Mouse (Mus musculus): Measurements from ENCODE around the gene Bag6. TPM values are rescaled to one million over a fixed set of nuclear protein-coding genes. Genes with fewer than 3 reads are reported as not detected.
A peak's percentile ranks its signal among the peaks of the same experiment; 100 is the strongest.
"Not testable (repeated sequence)": the region's sequence is repeated elsewhere in the genome, so short reads cannot be mapped to it uniquely, and the experiment has no call there.

Bag6 gene
- polyA plus RNA-seq, 1 experiment from 2014 or later, result 48.4 TPM

DNA sequence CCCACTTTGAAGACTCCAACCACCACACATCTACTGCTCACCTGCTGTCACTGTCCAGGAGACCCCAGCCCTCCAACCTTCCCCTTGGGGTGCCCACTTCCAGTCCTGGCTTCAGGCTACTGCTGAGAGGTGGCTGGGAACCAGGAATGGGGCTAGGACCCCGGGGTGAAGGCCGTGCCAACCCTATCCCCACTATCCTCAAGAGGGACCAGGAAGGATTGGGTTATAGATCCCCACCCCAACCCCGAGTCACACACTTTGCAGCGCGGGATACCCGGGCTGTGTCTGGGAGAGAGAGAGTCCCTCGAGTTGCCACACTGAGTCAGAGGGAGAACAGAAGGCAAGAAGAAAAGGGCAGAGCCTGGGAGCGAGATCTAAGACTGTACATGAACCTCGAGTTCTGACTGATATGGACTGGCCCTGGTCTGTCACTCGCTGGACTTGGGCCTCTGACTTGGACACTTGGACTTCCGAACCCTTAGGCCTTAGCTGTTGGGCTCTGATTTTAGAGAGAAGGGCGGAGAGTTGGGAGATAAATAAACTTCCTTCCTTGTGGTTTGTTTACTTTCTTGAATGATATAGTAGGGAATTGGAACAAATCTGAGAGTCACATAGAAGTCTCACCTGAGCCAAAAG lies 10.6 kb upstream of the Bag6 start:
- H3K9ac ChIP-seq (ENCODE audit: low read length); H3K36me3 ChIP-seq (ENCODE audit: control insufficient read depth, insufficient read depth, low read length); H3K27me3 ChIP-seq (ENCODE audit: control insufficient read depth, insufficient read depth, low read length); H3K4me2 ChIP-seq (ENCODE audit: low read depth, low read length); H3K9me3 ChIP-seq (replicated peaks; ENCODE audit: control insufficient read depth, low read length); ATAC-seq (ENCODE audit: insufficient read depth, low FRiP score); H3K4me3 ChIP-seq (replicated peaks; ENCODE audit: low read length): not testable (repeated sequence)
- Histone ChIP-seq H3K4me1 (ENCODE audit: control insufficient read depth, insufficient read depth, low read length) (peaks cover 42% of the 10 kb centered on the region), H3K27ac (ENCODE audit: low read length) (peak overlapping the region; percentile 90; the same call in 1 of the 2 replicates)
- WGBS, result 90% methylated on average over 12 of the region's 12 CpGs

DNA sequence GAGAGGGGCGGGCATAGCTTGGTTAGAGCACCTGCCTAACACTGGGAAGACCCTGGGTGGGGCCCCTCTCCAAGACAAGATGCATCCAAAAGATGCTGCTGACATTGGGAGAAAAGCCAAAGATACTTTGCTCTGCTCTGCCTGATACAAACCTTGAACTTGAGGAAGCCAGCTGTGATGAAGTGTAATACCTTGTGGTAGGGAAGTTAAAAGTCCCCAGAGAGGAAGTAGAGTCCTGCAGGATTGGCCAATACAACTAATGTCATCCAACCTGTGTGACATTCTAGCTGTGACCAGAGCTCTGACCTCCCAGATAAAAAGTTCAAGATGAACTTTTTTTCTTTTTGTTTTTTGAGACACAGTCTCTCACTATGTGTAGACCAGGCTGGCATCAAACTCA lies 9.9 kb upstream of the Bag6 start:
- Histone ChIP-seq H3K4me3 (replicated peaks; ENCODE audit: low read length) (no peak overlapping the region), H3K27ac (ENCODE audit: low read length) (peak overlapping the region; percentile 90), H3K9me3 (replicated peaks; ENCODE audit: control insufficient read depth, low read length) (no peaks in the 10 kb centered on the region), H3K9ac (ENCODE audit: low read length) (peak overlapping the region; percentile 83; the same call in 1 of the 2 replicates), H3K27me3 (ENCODE audit: control insufficient read depth, insufficient read depth, low read length) (no peaks in the 10 kb centered on the region), H3K4me1 (ENCODE audit: control insufficient read depth, insufficient read depth, low read length) (peaks cover 37% of the 10 kb centered on the region), H3K36me3 (ENCODE audit: control insufficient read depth, insufficient read depth, low read length) (no peaks in the 10 kb centered on the region), H3K4me2 (ENCODE audit: low read depth, low read length) (peak overlapping the region; percentile 79)
- 81% methylated on average over 1 of the region's 1 CpGs for WGBS
- no peak for ATAC-seq (ENCODE audit: insufficient read depth, low FRiP score)

DNA sequence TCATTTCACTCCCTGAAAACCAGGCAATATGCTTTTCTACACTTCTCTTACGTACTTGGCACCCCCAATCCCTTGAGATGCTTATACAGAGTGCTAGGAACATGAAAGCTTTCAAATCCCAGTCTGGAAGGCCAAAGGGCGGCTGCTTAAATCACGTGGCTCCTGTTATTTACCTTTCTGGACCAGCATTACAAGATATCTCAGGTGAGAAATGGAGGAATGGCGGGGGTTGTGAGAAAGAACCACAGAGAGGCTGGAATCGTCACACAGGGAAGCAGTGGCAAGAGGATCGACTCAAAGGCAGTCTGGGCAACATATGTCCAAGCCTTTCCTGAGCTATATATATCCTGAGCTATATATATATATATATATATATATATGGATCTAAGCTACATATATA lies 9.4 kb upstream of the Bag6 start:
- Histone ChIP-seq H3K4me1 (ENCODE audit: control insufficient read depth, insufficient read depth, low read length) (peaks cover 33% of the 10 kb centered on the region), H3K9ac (ENCODE audit: low read length) (peak overlapping the region; percentile 83), H3K4me3 (replicated peaks; ENCODE audit: low read length) (peak overlapping the region; percentile 59), H3K27me3 (ENCODE audit: control insufficient read depth, insufficient read depth, low read length) (no peaks in the 10 kb centered on the region), H3K27ac (ENCODE audit: low read length) (peak overlapping the region; percentile 90), H3K4me2 (ENCODE audit: low read depth, low read length) (peak overlapping the region; percentile 79), H3K9me3 (replicated peaks; ENCODE audit: control insufficient read depth, low read length) (no peaks in the 10 kb centered on the region), H3K36me3 (ENCODE audit: control insufficient read depth, insufficient read depth, low read length) (no peaks in the 10 kb centered on the region)
- 17% methylated on average over 6 of the region's 6 CpGs for WGBS
- ATAC-seq (ENCODE audit: insufficient read depth, low FRiP score), result no peak

DNA sequence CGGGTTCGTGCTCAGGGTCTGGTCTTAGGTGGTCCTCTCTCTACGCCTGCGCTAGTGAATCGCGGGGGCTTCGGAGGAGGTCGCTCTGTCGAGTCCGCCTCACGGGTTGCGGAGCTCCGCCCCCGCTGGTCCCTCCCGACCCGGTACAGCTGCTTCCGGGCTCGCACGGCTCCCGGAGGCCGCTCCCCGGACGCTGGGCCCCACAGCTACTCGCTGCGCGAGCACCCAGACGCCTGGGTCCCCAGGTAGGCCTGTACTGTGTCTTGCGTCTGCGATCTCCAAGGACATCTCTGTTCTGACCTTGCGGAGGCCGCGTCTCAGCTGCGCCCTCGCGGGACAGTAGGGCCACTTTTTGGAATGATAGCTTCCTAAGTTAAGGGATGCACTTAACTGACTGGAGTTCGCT lies 8.8 kb upstream of the Bag6 start, which contains the start of gene D17H6S53E:
TSS of gene D17H6S53E (plus strand) at position 168 of the 406 bp plus-strand sequence.
- Histone ChIP-seq H3K4me1 (ENCODE audit: control insufficient read depth, insufficient read depth, low read length) (peaks cover 33% of the 10 kb centered on the region), H3K27me3 (ENCODE audit: control insufficient read depth, insufficient read depth, low read length) (no peaks in the 10 kb centered on the region), H3K27ac (ENCODE audit: low read length) (peak within 1 kb of the TSS; percentile 90), H3K9me3 (replicated peaks; ENCODE audit: control insufficient read depth, low read length) (no peaks in the 10 kb centered on the region), H3K36me3 (ENCODE audit: control insufficient read depth, insufficient read depth, low read length) (no peaks in the 10 kb centered on the region), H3K4me2 (ENCODE audit: low read depth, low read length) (peak within 1 kb of the TSS; percentile 79), H3K9ac (ENCODE audit: low read length) (peak within 1 kb of the TSS; percentile 83), H3K4me3 (replicated peaks; ENCODE audit: low read length) (peak within 1 kb of the TSS; percentile 59)
- ATAC-seq (ENCODE audit: insufficient read depth, low FRiP score), result peak; percentile 73
- under 1% methylated on average over 36 of the region's 36 CpGs for WGBS

DNA sequence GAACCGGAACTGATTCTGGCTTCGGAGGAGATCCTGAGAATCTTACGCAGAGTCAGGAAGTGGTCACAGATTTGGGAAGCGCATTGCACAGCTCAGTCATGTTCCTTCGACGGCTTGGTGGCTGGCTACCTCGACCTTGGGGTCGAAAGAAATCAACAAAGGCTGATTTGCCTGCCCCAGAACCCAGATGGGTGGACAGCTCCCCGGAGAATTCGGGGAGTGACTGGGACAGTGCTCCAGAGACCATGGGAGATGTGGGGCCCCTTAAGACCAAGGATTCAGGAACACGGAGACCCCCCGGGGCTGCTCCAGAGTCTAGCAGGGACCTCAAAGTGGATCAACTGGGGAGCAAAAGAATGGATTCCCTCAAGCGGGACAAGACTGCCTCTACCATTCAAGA lies 8.0 kb upstream of the Bag6 start:
- ATAC-seq (ENCODE audit: insufficient read depth, low FRiP score), result no peak

DNA sequence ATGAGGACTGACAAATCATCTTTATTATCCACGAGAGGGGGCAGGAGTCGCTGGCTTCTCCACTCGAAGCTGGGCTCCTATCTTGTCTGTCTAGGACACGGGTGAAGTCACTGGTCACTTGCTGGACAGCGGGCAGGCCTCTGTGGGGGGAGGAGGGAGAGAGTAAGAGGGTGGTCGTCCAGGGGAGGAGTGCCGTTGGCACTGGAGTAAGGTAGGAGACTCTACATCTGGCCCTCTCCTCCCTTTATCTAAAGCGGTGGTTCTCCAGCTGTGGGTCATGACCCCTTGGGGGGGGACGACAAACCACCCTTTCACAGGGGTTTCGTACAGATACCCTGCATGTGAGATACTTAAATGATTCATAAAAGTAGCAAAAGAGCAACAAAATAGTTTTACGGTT lies 6.0 kb upstream of the Bag6 start:
- Histone ChIP-seq H3K4me3 (replicated peaks; ENCODE audit: low read length) (no peak overlapping the region), H3K4me1 (ENCODE audit: control insufficient read depth, insufficient read depth, low read length) (peaks cover 23% of the 10 kb centered on the region), H3K9me3 (replicated peaks; ENCODE audit: control insufficient read depth, low read length) (no peaks in the 10 kb centered on the region), H3K27me3 (ENCODE audit: control insufficient read depth, insufficient read depth, low read length) (no peaks in the 10 kb centered on the region), H3K9ac (ENCODE audit: low read length) (peak overlapping the region; percentile 39; the same call in 1 of the 2 replicates), H3K27ac (ENCODE audit: low read length) (no peak overlapping the region), H3K36me3 (ENCODE audit: control insufficient read depth, insufficient read depth, low read length) (no peaks in the 10 kb centered on the region), H3K4me2 (ENCODE audit: low read depth, low read length) (no peak overlapping the region)
- no peak for ATAC-seq (ENCODE audit: insufficient read depth, low FRiP score)
- WGBS, result 69% methylated on average over 11 of the region's 11 CpGs

More for the DNA sequence above, 8.0 kb upstream of the Bag6 start:
- peak overlapping the region; percentile 59 for H3K4me3 ChIP-seq (replicated peaks; ENCODE audit: low read length)
- peak overlapping the region; percentile 79 for H3K4me2 ChIP-seq (ENCODE audit: low read depth, low read length)
- H3K9ac ChIP-seq (ENCODE audit: low read length), result peak overlapping the region; percentile 83
- no peaks in the 10 kb centered on the region for H3K9me3 ChIP-seq (replicated peaks; ENCODE audit: control insufficient read depth, low read length)
- no peaks in the 10 kb centered on the region for H3K36me3 ChIP-seq (ENCODE audit: control insufficient read depth, insufficient read depth, low read length)
- H3K4me1 ChIP-seq (ENCODE audit: control insufficient read depth, insufficient read depth, low read length), result peaks cover 31% of the 10 kb centered on the region
- no peaks in the 10 kb centered on the region for H3K27me3 ChIP-seq (ENCODE audit: control insufficient read depth, insufficient read depth, low read length)
- 52% methylated on average over 13 of the region's 13 CpGs for WGBS
- peak overlapping the region; percentile 90; the same call in 1 of the 2 replicates for H3K27ac ChIP-seq (ENCODE audit: low read length)

DNA sequence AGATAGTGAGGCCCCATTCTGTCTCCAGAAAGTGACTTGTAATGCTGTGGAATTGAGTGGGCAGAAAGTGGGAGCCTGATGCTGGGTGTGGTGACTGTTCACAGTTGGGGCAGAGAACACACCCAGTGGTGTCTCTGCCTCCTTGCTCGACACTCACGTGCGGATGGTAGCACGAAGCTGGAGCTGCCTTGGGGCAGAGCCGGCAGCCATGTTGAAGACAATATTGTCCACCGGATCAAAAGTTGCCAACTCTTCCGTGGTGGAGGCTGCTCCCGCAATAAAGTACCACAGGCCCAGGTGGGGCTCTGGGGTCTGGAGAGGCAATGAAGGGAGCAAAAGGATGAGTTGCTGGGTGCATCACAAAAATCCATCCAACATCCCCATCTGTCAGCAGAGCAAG lies 3.9 kb upstream of the Bag6 start:
- H3K4me2 ChIP-seq (ENCODE audit: low read depth, low read length), result no peak overlapping the region
- no peak overlapping the region for H3K9ac ChIP-seq (ENCODE audit: low read length)
- no peaks in the 10 kb centered on the region for H3K27me3 ChIP-seq (ENCODE audit: control insufficient read depth, insufficient read depth, low read length)
- no peak for ATAC-seq (ENCODE audit: insufficient read depth, low FRiP score)
- H3K36me3 ChIP-seq (ENCODE audit: control insufficient read depth, insufficient read depth, low read length), result no peaks in the 10 kb centered on the region
- no peaks in the 10 kb centered on the region for H3K9me3 ChIP-seq (replicated peaks; ENCODE audit: control insufficient read depth, low read length)
- peaks cover 15% of the 10 kb centered on the region for H3K4me1 ChIP-seq (ENCODE audit: control insufficient read depth, insufficient read depth, low read length)
- no peak overlapping the region for H3K27ac ChIP-seq (ENCODE audit: low read length)
- H3K4me3 ChIP-seq (replicated peaks; ENCODE audit: low read length), result no peak overlapping the region
- WGBS, result 88% methylated on average over 8 of the region's 8 CpGs

DNA sequence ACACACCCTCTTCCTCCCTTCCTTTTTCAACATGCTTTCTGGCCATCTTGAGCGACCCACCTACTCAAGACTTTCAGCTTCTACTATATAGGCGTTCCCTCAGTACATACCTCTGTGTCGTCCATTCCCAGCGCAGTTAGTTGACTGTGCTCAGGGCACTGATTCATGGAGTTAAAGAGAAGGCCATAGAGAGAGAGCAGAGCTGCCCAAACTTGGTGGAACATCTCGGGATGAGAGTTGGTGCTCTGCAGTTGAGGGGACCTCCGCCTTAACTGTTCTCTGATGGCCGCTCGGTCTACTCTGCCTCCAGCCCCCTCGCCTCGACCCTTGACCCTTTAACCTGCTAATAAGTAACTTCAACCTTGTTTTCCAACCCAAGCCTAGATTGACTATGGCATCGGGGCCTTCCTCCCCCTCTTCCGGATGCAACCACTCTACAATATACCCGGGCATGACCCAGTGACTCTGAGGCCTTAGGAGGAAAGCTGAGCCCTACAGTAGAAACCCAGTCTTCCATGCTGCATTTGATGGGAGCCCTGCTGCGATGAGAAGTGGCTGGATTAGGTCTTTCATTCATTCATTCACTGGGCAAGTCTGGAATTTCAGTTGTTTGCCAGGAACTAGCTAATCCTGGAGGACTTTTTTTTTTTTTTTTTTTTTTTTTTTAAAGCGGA lies 3.3 kb upstream of the Bag6 start, which contains the start of gene Apom:
TSS of gene Apom (minus strand) at position 551 of the 674 bp plus-strand sequence.
- 74% methylated on average over 15 of the region's 15 CpGs for WGBS
- H3K9me3 ChIP-seq (replicated peaks; ENCODE audit: control insufficient read depth, low read length), result no peaks in the 10 kb centered on the region
- H3K4me1 ChIP-seq (ENCODE audit: control insufficient read depth, insufficient read depth, low read length), result peaks cover 19% of the 10 kb centered on the region
- no peaks in the 10 kb centered on the region for H3K27me3 ChIP-seq (ENCODE audit: control insufficient read depth, insufficient read depth, low read length)
- no peak within 1 kb of the TSS for H3K4me3 ChIP-seq (replicated peaks; ENCODE audit: low read length)
- H3K27ac ChIP-seq (ENCODE audit: low read length), result no peak within 1 kb of the TSS
- H3K9ac ChIP-seq (ENCODE audit: low read length), result no peak within 1 kb of the TSS
- no peak within 1 kb of the TSS for H3K4me2 ChIP-seq (ENCODE audit: low read depth, low read length)
- no peak for ATAC-seq (ENCODE audit: insufficient read depth, low FRiP score)
- no peaks in the 10 kb centered on the region for H3K36me3 ChIP-seq (ENCODE audit: control insufficient read depth, insufficient read depth, low read length)

DNA sequence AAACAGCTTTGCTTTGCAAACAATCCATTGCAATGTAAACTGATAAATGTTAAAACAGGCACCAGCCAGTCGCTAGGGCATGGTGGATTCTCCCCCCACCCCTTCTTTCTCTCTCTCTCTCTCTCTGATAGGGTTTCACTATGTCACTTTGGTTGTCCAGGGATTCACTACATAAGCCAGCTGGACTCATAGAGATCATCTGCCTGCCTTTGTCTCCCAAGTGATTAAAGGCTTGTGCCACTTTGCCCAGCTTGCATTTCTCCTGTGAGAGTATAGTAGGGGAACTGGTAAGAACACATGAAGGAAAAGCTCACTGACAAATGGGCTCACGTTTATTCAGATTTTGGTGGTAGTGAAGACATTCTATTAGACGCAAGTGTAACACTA lies 2.8 kb upstream of the Bag6 start:
- Histone ChIP-seq H3K27ac (ENCODE audit: low read length) (no peak overlapping the region), H3K9ac (ENCODE audit: low read length) (no peak overlapping the region), H3K4me1 (ENCODE audit: control insufficient read depth, insufficient read depth, low read length) (peaks cover 19% of the 10 kb centered on the region), H3K27me3 (ENCODE audit: control insufficient read depth, insufficient read depth, low read length) (no peaks in the 10 kb centered on the region), H3K36me3 (ENCODE audit: control insufficient read depth, insufficient read depth, low read length) (no peaks in the 10 kb centered on the region), H3K4me3 (replicated peaks; ENCODE audit: low read length) (no peak overlapping the region), H3K9me3 (replicated peaks; ENCODE audit: control insufficient read depth, low read length) (no peaks in the 10 kb centered on the region), H3K4me2 (ENCODE audit: low read depth, low read length) (no peak overlapping the region)
- ATAC-seq (ENCODE audit: insufficient read depth, low FRiP score), result no peak
- WGBS, result 67% methylated on average over 3 of the region's 3 CpGs

Data from stomach, embryonic 16.5 days (tissue).